Mouse (Mus musculus): Measurements from ENCODE around the gene Timeless.

Gene Timeless

GRCm38 (mm10) chr10:128298702-128299171, 66.9 kb downstream of the Timeless start, which contains the start of gene Il23a:
Il23a (minus strand) TSS chr10:128298752.
- DNase-seq: no peak

- DNase-seq: peak; percentile 28
Observed at GRCm38 (mm10) chr10:128302357-128302756, 70.5 kb downstream of the Timeless start.

Data from kidney, adult 9 months (tissue).